Mouse (Mus musculus) small intestine, adult 2 months (tissue): ENCODE measurements around the gene Ctnna3.

ENCODE experiments used
- CTCF ChIP-seq: fragments of 200-500 bp; IDR thresholded peaks from 2 replicates; pipeline ENCODE4 v1.5.1; 2012; ENCODE audit warnings: low read depth, mild to moderate bottlenecking, control low read depth, inconsistent platforms, low read length, moderate library complexity, mixed read lengths; ENCODE audit not compliant: insufficient replicate concordance, insufficient read length; ENCODE audit errors: extremely low read depth
- POLR2A ChIP-seq: fragments of 200-500 bp; IDR thresholded peaks from 2 replicates; pipeline ENCODE4 v1.6.1; 2012; ENCODE audit warnings: low read depth, mild to moderate bottlenecking, control low read depth, inconsistent platforms, low read length, moderate library complexity

DNA sequence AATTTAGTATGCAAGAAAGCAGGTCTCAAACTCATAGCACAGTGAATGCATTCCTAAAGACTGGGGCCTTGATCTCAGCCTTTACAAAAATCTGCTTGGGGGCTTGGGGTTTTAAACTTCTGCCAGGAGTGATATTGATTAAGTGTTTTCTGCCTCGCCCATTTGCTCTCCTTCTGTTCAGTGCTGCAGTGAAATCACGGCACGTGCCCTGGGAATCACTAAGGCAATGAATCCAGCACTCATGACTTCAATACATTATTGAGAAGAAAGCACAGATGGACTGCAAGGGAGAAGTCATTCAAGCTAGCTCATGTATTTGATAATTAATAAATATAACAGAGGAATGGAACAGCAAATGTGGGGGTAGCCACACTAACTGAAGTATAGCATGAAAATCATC, 515.6 kb downstream of the Ctnna3 start:
- TF ChIP-seq POLR2A (no peak), CTCF (no peak)
